Mouse (Mus musculus) C2C12 (cell line): ENCODE data around the gene Bicc1. TPM values are rescaled to one million over a fixed set of nuclear protein-coding genes. Genes with fewer than 3 reads are reported as not detected.

Experiments
- H3K27me3 ChIP-seq: one replicate; pipeline ENCODE4 v1.6.1; 2011; ENCODE audit not compliant: control insufficient read depth, insufficient read depth, insufficient read length
- H3K36me3 ChIP-seq: one replicate; pipeline ENCODE4 v1.6.1; 2011; ENCODE audit not compliant: control insufficient read depth, insufficient read depth
- H3K4me3 ChIP-seq: one replicate; pipeline ENCODE4 v1.5.1; 2011; ENCODE audit warnings: mild to moderate bottlenecking, control low read depth; ENCODE audit not compliant: poor library complexity, insufficient read depth, severe bottlenecking
- H3K79me2 ChIP-seq: one replicate; pipeline ENCODE4 v1.6.1; 2011; ENCODE audit not compliant: control insufficient read depth, insufficient read depth
- H3K79me3 ChIP-seq: one replicate; pipeline ENCODE4 v1.6.1; 2011; ENCODE audit warnings: low read depth, control low read depth
- H3ac ChIP-seq: one replicate; pipeline ENCODE3; 2011; ENCODE audit warnings: low read depth; ENCODE audit not compliant: control insufficient read depth, insufficient read length
- CEBPB ChIP-seq: IDR thresholded peaks from one replicate; pipeline ENCODE4 v1.6.1; 2011; ENCODE audit warnings: low read depth, mild to moderate bottlenecking, control low read depth, moderate library complexity
- CTCF ChIP-seq: IDR thresholded peaks from one replicate; pipeline ENCODE4 v1.5.1; 2011; ENCODE audit not compliant: control insufficient read depth, insufficient read depth, insufficient read length
- FOSL1 ChIP-seq: IDR thresholded peaks from one replicate; pipeline ENCODE4 v1.8.0; 2011; ENCODE audit warnings: mild to moderate bottlenecking, low read length; ENCODE audit not compliant: poor library complexity, insufficient read depth, severe bottlenecking
- MAX ChIP-seq: IDR thresholded peaks from one replicate; pipeline ENCODE4 v1.6.1; 2011; ENCODE audit warnings: mild to moderate bottlenecking, control low read depth
- MYOD1 ChIP-seq: IDR thresholded peaks from one replicate; pipeline ENCODE4 v1.6.1; 2011; ENCODE audit warnings: low read depth; ENCODE audit not compliant: control insufficient read depth, insufficient read length
- MYOG ChIP-seq: IDR thresholded peaks from one replicate; pipeline ENCODE4 v1.6.1; 2011; ENCODE audit not compliant: control insufficient read depth, insufficient read length; ENCODE audit errors: extremely low read depth
- USF1 ChIP-seq: IDR thresholded peaks from one replicate; pipeline ENCODE4 v1.6.1; 2011; ENCODE audit warnings: low read depth, mild to moderate bottlenecking, control low read depth, moderate library complexity
- polyA plus RNA-seq: library from polyadenylated mRNA; unstranded; fragments of >200 nt; fragmentation: generic; extraction: Trizol; gene quantifications from one replicate; pipeline ENCODE4 v1.2.1, GENCODE M21; 2012; ENCODE audit warnings: missing spikeins

The Bicc1 gene
- polyA plus RNA-seq, 1 experiment = 4.0 TPM

DNA sequence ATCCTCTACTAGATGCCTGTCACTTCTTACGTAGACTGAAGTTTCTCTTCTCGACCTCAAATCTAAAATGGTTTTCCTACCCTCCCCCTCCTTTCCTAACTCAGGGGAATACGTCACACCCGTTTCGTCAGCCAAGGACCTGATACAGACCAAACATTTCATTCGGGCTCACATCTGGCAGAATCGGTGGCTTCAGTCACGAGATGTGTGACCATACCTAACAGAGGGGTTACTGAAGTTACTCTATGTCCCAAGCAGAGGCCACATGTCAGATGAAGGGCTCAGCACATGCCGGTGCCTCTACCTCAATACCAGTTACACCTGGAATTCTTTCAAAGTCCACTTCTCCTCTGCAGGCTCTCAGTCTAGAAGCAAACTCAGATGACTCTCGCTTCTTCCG is 150.8 kb downstream of the Bicc1 start:
- Histone ChIP-seq H3K79me3 (no peaks in the 10 kb centered on the region), H3K79me2 (no peaks in the 10 kb centered on the region), H3K27me3 (no peaks in the 10 kb centered on the region), H3K4me3 (no peak overlapping the region), H3ac (no peak overlapping the region), H3K36me3 (no peaks in the 10 kb centered on the region)
- TF ChIP-seq CTCF (no peak), MYOD1 (no peak), USF1 (no peak), FOSL1 (no peak), CEBPB (no peak), MAX (no peak), MYOG (no peak)

DNA sequence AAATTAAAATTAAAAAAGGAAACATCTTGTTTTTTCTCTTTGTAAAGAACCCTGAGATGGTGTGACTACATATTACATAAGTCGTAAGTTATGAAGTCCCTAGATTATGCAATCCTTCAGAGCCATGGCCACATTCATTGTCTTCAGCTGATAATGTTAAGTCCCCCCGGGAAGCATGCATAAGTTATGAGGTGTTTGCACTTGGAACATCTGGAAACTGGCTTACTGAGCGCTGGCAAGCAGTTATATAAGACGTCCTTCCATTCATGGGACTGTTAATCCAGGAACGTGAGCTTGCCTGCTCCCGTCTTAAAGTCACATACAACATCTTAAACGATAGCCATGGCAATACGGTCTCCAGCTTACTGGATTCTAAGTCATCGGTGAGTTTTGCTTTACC is 151.5 kb downstream of the Bicc1 start:
- Histone ChIP-seq H3ac (no peak overlapping the region), H3K79me3 (no peaks in the 10 kb centered on the region), H3K27me3 (no peaks in the 10 kb centered on the region), H3K4me3 (no peak overlapping the region), H3K36me3 (no peaks in the 10 kb centered on the region), H3K79me2 (no peaks in the 10 kb centered on the region)
- TF ChIP-seq MAX = no peak
- TF ChIP-seq CTCF = no peak
- TF ChIP-seq FOSL1 = no peak
- no peak for TF ChIP-seq MYOD1
- TF ChIP-seq USF1 = no peak
- no peak for TF ChIP-seq CEBPB
- TF ChIP-seq MYOG = no peak

GRCm38 (mm10) chr10:71007516-71007915 is 152.0 kb downstream of the Bicc1 start:
- Histone ChIP-seq H3ac (no peak overlapping the region), H3K79me2 (no peaks in the 10 kb centered on the region), H3K36me3 (no peaks in the 10 kb centered on the region), H3K79me3 (no peaks in the 10 kb centered on the region), H3K4me3 (no peak overlapping the region), H3K27me3 (no peaks in the 10 kb centered on the region)
- TF ChIP-seq FOSL1 (no peak), MYOG (no peak), CTCF (no peak), CEBPB (no peak), MAX (no peak), USF1 (no peak), MYOD1 (no peak)

DNA sequence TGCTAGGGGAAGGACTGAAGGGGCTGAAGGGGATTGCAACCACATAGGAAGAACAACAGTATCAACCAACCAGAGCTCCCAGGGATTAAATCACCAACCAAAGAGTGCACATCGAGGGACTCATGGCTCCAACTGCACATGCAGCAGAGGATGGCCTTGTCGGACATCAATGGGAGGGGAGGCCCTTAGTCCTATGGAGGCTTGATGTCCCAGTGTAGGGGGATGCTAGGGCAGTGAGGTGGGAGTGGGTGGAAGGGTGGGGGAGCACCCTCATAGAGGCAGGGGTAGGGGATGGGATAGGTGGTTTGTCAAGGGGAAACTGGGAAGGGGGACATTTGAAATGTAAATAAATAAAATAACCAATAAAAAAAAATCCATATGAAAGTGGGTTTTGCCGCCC is 152.5 kb downstream of the Bicc1 start:
- no peaks in the 10 kb centered on the region for H3K79me2 ChIP-seq
- H3K4me3 ChIP-seq = no peak overlapping the region
- TF ChIP-seq MYOG (no peak), USF1 (no peak), CEBPB (no peak), FOSL1 (no peak), MAX (no peak), MYOD1 (no peak), CTCF (no peak)
- no peak overlapping the region for H3ac ChIP-seq
- H3K27me3 ChIP-seq = no peaks in the 10 kb centered on the region
- no peaks in the 10 kb centered on the region for H3K79me3 ChIP-seq
- no peaks in the 10 kb centered on the region for H3K36me3 ChIP-seq

GRCm38 (mm10) chr10:71002871-71003270 is 156.6 kb downstream of the Bicc1 start:
- Histone ChIP-seq H3ac (no peak overlapping the region), H3K79me2 (no peaks in the 10 kb centered on the region), H3K27me3 (no peaks in the 10 kb centered on the region), H3K79me3 (no peaks in the 10 kb centered on the region), H3K4me3 (no peak overlapping the region), H3K36me3 (no peaks in the 10 kb centered on the region)
- TF ChIP-seq MAX = no peak
- no peak for TF ChIP-seq USF1
- no peak for TF ChIP-seq MYOG
- no peak for TF ChIP-seq MYOD1
- TF ChIP-seq CEBPB = no peak
- no peak for TF ChIP-seq FOSL1
- TF ChIP-seq CTCF = no peak

GRCm38 (mm10) chr10:71002186-71002585 is 157.3 kb downstream of the Bicc1 start:
- Histone ChIP-seq H3K79me3 (no peaks in the 10 kb centered on the region), H3K36me3 (no peaks in the 10 kb centered on the region), H3K4me3 (no peak overlapping the region), H3K79me2 (no peaks in the 10 kb centered on the region), H3K27me3 (no peaks in the 10 kb centered on the region), H3ac (no peak overlapping the region)
- no peak for TF ChIP-seq FOSL1
- TF ChIP-seq USF1 = no peak
- no peak for TF ChIP-seq MAX
- TF ChIP-seq CEBPB = no peak
- no peak for TF ChIP-seq CTCF
- TF ChIP-seq MYOD1 = no peak
- TF ChIP-seq MYOG = no peak
